ENCODE assay signal across 8 mouse cellular contexts in the genomic region with DNA sequence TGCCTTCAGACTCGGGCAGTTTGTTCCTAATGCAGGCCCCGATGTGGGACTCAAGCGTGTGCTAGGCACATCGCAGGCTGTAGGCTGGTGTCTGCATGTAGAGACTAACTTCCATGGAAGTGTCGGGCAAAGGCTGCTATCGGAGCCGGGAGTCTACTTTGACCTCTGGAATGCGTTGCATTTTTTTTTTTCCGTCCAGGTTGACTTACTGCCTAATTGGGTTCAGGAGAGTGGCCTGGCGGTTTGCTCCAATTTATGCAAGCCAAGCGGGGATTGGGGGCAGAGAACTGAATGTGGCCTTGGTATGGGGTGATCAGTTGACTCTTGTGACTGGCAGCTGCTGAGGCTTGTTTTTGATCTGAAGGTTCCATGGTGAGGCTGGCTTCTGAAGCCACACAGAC. TPM values are rescaled to one million over a fixed set of nuclear protein-coding genes. Genes with fewer than 3 reads are reported as not detected.
DNase-seq lines count a peak whose midpoint lies in the region; ATAC-seq and TF ChIP-seq lines count a peak whose summit lies in the region.

No protein-coding gene starts in this region.

- no peaks in the 10 kb centered on the region for H3K9me3 ChIP-seq in heart, embryonic 16.5 days (replicated peaks; ENCODE audit: control insufficient read depth, low read length)
- no peaks in the 10 kb centered on the region for H3K9me3 ChIP-seq in limb, embryonic 10.5 days (replicated peaks)

- H3K27ac ChIP-seq in layer of hippocampus, adult 2 months, result peak overlapping the region; percentile 100
- H3K27ac ChIP-seq in heart, embryonic 16.5 days (ENCODE audit: low read length), result peak overlapping the region; percentile 99
- peak overlapping the region; percentile 100 for H3K27ac ChIP-seq in limb, embryonic 10.5 days
- H3K27ac ChIP-seq in small intestine, adult 2 months (ENCODE audit: insufficient read depth, low read depth, low read length), result peak overlapping the region; percentile 83

- 14% methylated on average over 11 of the region's 11 CpGs for WGBS in heart, embryonic 16.5 days
- WGBS in limb, embryonic 10.5 days, result 3% methylated on average over 11 of the region's 11 CpGs
- WGBS in small intestine, adult 2 months, result 8% methylated on average over 11 of the region's 11 CpGs

- peak overlapping the region; percentile 97 for H3K9ac ChIP-seq in heart, embryonic 16.5 days (ENCODE audit: low read length)

- peak overlapping the region; percentile 84 for H3K4me2 ChIP-seq in heart, embryonic 16.5 days (ENCODE audit: low read depth, low read length)

- no peak for TF ChIP-seq POLR2A in brain, embryonic 14.5 days (IDR thresholded peaks at IDR 0.05; ENCODE audit: borderline replicate concordance, extremely low read depth, insufficient read depth, insufficient read length, poor library complexity, severe bottlenecking)
- TF ChIP-seq POLR2A in small intestine, adult 2 months (IDR thresholded peaks at IDR 0.05; ENCODE audit: low read depth, low read length), result peak; percentile 60; the same call in 1 of the 2 replicates

- H3K27me3 ChIP-seq in heart, embryonic 16.5 days (ENCODE audit: control insufficient read depth, insufficient read depth, low read length), result no peaks in the 10 kb centered on the region
- no peaks in the 10 kb centered on the region for H3K27me3 ChIP-seq in limb, embryonic 10.5 days (ENCODE audit: low read depth, poor library complexity, severe bottlenecking)
- H3K27me3 ChIP-seq in small intestine, adult 2 months (ENCODE audit: control insufficient read depth, insufficient read depth, low read length), result no peaks in the 10 kb centered on the region

- H3K36me3 ChIP-seq in heart, embryonic 16.5 days (ENCODE audit: control insufficient read depth, insufficient read depth), result no peaks in the 10 kb centered on the region
- H3K36me3 ChIP-seq in limb, embryonic 10.5 days, result peaks cover 22% of the 10 kb centered on the region
- no peaks in the 10 kb centered on the region for H3K36me3 ChIP-seq in small intestine, adult 2 months (ENCODE audit: control insufficient read depth, insufficient read depth, low read length)

- peak overlapping the region; percentile 87 for H3K4me3 ChIP-seq in layer of hippocampus, adult 2 months
- H3K4me3 ChIP-seq in heart, embryonic 16.5 days (ENCODE audit: low read length), result peak overlapping the region; percentile 95
- peak overlapping the region; percentile 93 for H3K4me3 ChIP-seq in limb, embryonic 10.5 days
- peak overlapping the region; percentile 90 for H3K4me3 ChIP-seq in small intestine, adult 2 months (ENCODE audit: low read depth, low read length)

- H3K4me1 ChIP-seq in heart, embryonic 16.5 days (ENCODE audit: control insufficient read depth, insufficient read depth, low read length), result peaks cover 48% of the 10 kb centered on the region
- peaks cover 61% of the 10 kb centered on the region for H3K4me1 ChIP-seq in limb, embryonic 10.5 days
- peaks cover 22% of the 10 kb centered on the region for H3K4me1 ChIP-seq in small intestine, adult 2 months (ENCODE audit: control insufficient read depth, insufficient read depth, insufficient read length, low read length)

- TF ChIP-seq CTCF in layer of hippocampus, adult 2 months (conservative IDR thresholded peaks at IDR 0.05), result no peak
- TF ChIP-seq CTCF in brain, embryonic 14.5 days (IDR thresholded peaks at IDR 0.05; ENCODE audit: borderline replicate concordance, extremely low read depth, insufficient read depth, insufficient read length), result no peak
- 0 out of 2 replicates have a peak, but pooled peaks have one; percentile 2 for TF ChIP-seq CTCF in small intestine, adult 2 months (IDR thresholded peaks at IDR 0.05; ENCODE audit: extremely low read depth, insufficient read length, insufficient replicate concordance, low read depth, low read length)

- DNase-seq in layer of hippocampus, adult 2 months (ENCODE audit: low spot score in 2 of 2), result no peak
- no peak for DNase-seq in layer of hippocampus, adult 8-10 months (ENCODE audit: low spot score in 2 of 2)
- peak; percentile 52 for DNase-seq in brain, embryonic 14.5 days (ENCODE audit: low read depth)
- DNase-seq in limb, embryonic 10.5 days (ENCODE audit: low spot score), result peak; percentile 56
- no peak for DNase-seq in spleen, postnatal 14 days (ENCODE audit: low spot score in 2 of 2)
- DNase-seq in frontal cortex, postnatal 14 days (ENCODE audit: low spot score in 2 of 2), result no peak

- ATAC-seq in heart, embryonic 16.5 days (replicated peaks; ENCODE audit: extremely low read depth, insufficient read depth, low FRiP score), result no peak

RNA-seq across cellular contexts. Expression of a gene that starts 4.0 kb away (rescaled TPM):
- 100 to 1,000 TPM; 350 to 351 TPM for total RNA-seq in layer of hippocampus, adult 2 months (2021)
- 100 to 1,000 TPM; 303 to 406 (median 351) TPM for total RNA-seq in layer of hippocampus, adult 8-10 months (2022)
- polyA plus RNA-seq in brain, embryonic 14.5 days (2012; rRNA removed), result 207 and 332 TPM in 2 replicates
- 141 and 176 TPM in 2 replicates for polyA plus RNA-seq in heart, embryonic 16.5 days (2015; fragmentation: Nextera tagmentation; extraction: Ambion mirVana)
- polyA plus RNA-seq in limb, embryonic 10.5 days (2016; fragmentation: Nextera tagmentation; extraction: Ambion mirVana), result 240 and 246 TPM in 2 replicates
- 2.4 and 4.7 TPM in 2 replicates for polyA plus RNA-seq in small intestine, adult 2 months (2012; rRNA removed)

Comparison
In these comparisons a context has a peak if more than half of its experiments do, and no peak if none do; other contexts are left out.
1. DNase-seq: peak in brain, embryonic 14.5 days (single experiment) and limb, embryonic 10.5 days (single experiment); none in layer of hippocampus, adult 2 months (0 of 2), layer of hippocampus, adult 8-10 months (0 of 2), spleen, postnatal 14 days (0 of 2) and frontal cortex, postnatal 14 days (0 of 2).
2. RNA of a gene that starts 4.0 kb away (polyA plus RNA-seq): 207 to 332 TPM in brain, embryonic 14.5 days, 240 to 246 TPM in limb, embryonic 10.5 days and 141 to 176 TPM in heart, embryonic 16.5 days; 2.4 to 4.7 TPM in small intestine, adult 2 months; every median in the first group is over 10 times any median in the second.
3. Peak in every context shown above with its lines, with median percentiles within 50 percentile points of each other: H3K27ac ChIP-seq and H3K4me3 ChIP-seq.